Mouse (Mus musculus): ENCODE results near the gene Usp12. TPM values are rescaled to one million over a fixed set of nuclear protein-coding genes. Genes with fewer than 3 reads are reported as not detected.

Gene Usp12
- total and polyA plus RNA-seq, 3 experiments, result 6.0 to 17.2 (median 16.8) TPM

DNA sequence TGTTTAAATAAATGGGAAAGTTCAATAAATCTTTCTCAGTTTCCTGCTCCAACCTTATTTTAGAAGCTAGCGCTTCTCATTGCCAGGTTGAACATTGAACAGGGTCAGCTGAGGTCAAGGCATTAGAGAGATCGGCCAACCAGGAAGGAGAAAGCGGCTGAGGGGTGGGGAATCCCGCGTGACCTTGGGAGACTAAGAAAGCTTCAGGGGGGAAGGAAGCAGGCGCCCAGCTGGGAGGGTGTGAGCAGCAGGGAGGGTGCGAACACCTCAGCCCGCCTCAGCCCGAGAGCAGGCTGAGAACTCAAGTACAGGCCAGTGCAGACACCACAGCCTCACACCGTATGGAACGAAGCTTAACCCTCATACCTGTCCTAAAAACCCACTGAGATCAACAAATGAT lies 22.8 kb downstream of the Usp12 start:
- Histone ChIP-seq H3K9ac (ENCODE audit: low read depth, low read length) (no peak overlapping the region), H3K79me2 (replicated peaks; ENCODE audit: control insufficient read depth, insufficient read depth, low read length) (peaks cover 3% of the 10 kb centered on the region; the same call in 1 of the 2 replicates), H3K27ac (peak overlapping the region; percentile 60), H3K4me1 (ENCODE audit: control insufficient read depth, insufficient read depth, low read length) (peaks cover 19% of the 10 kb centered on the region), H3K36me3 (ENCODE audit: control insufficient read depth, insufficient read depth, low read length) (no peaks in the 10 kb centered on the region; the same call in none of the 2 replicates), H3K4me3 (no peak overlapping the region), H3K27me3 (ENCODE audit: control insufficient read depth, insufficient read depth, low read length) (no peaks in the 10 kb centered on the region)
- DNase-seq, result peak; percentile 55 to 71
- TF ChIP-seq CTCF (IDR thresholded peaks at IDR 0.05) (no peak), POLR2A (IDR thresholded peaks at IDR 0.05; ENCODE audit: insufficient read depth, low read depth, low read length) (no peak), EP300 (IDR thresholded peaks at IDR 0.05; ENCODE audit: insufficient read depth, low read depth, low read length) (no peak)
- 10% methylated on average over 11 of the region's 11 CpGs for WGBS
- intact Hi-C loops (cut with DNase I), result loop anchor here (2.0 to 10.0 kb wide), 2 partner anchors 23 to 63 kb away; partner anchors contain the start of genes Rpl21 and Usp12

DNA sequence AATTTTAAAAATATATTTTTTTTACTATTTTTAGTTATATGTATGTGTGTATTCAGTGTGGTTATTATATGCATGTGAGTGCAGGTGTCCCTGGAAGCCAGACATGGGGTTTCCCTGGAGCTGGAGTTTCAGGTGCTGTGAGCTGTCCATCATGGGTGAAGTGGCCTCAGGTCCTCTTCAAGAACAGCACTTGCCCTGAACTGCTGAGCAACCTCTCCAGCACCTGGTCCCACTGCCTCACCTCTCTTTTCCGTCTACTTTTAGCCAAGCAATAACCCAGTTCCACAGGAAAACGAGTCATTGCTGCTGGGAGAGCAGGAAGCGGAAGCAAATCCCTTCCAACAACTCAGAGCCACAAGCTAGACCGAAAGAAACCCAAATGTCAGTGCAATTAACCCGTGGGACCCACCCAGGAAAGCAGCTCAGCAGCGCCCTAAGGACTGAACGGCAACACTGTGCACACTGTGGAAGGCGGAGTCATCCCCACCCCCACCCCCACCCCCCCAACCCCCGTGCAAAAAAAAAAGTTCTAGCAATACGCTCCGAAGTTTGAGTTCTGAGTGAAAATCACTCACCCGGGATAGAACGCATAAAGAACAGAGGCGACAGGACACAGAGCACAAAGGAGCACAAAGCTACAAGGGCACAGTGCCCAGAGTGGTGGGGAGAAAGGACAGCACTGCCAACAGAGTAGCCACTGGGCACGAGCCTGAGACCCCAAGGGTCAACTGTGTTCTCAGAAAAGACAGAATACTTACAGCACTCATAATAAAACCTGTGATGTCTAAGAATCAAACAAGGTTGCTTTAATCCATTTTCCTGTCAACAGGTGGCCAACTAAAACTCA lies 24.6 kb downstream of the Usp12 start:
- Histone ChIP-seq H3K27ac (peak overlapping the region; percentile 57), H3K4me3 (peak overlapping the region; percentile 8; the same call in 1 of the 2 replicates), H3K9ac (ENCODE audit: low read depth, low read length) (no peak overlapping the region), H3K79me2 (replicated peaks; ENCODE audit: control insufficient read depth, insufficient read depth, low read length) (peaks cover 3% of the 10 kb centered on the region; the same call in 1 of the 2 replicates), H3K4me1 (ENCODE audit: control insufficient read depth, insufficient read depth, low read length) (peaks cover 17% of the 10 kb centered on the region), H3K27me3 (ENCODE audit: control insufficient read depth, insufficient read depth, low read length) (no peaks in the 10 kb centered on the region), H3K36me3 (ENCODE audit: control insufficient read depth, insufficient read depth, low read length) (no peaks in the 10 kb centered on the region; the same call in none of the 2 replicates)
- peak; percentile 41 to 48 for DNase-seq
- TF ChIP-seq CTCF (IDR thresholded peaks at IDR 0.05) (0 out of 2 replicates have a peak, but pooled peaks have one; percentile 6), POLR2A (IDR thresholded peaks at IDR 0.05; ENCODE audit: insufficient read depth, low read depth, low read length) (no peak)
- intact Hi-C loops (cut with DNase I), result loop anchor here (2.0 to 10.0 kb wide), 2 partner anchors 25 to 65 kb away; partner anchors contain the start of genes Rpl21 and Usp12
- WGBS, result 38% methylated on average over 15 of the region's 15 CpGs

- no peak overlapping the region for H3K4me3 ChIP-seq
- WGBS, result 95% methylated on average over 5 of the region's 5 CpGs
- H3K9ac ChIP-seq (ENCODE audit: low read depth, low read length), result no peak overlapping the region
- peaks cover 9% of the 10 kb centered on the region for H3K4me1 ChIP-seq (ENCODE audit: control insufficient read depth, insufficient read depth, low read length)
- intact Hi-C loops (cut with DNase I), result no loop called here
- peaks cover 1% of the 10 kb centered on the region; the same call in 1 of the 2 replicates for H3K79me2 ChIP-seq (replicated peaks; ENCODE audit: control insufficient read depth, insufficient read depth, low read length)
- H3K27me3 ChIP-seq (ENCODE audit: control insufficient read depth, insufficient read depth, low read length), result no peaks in the 10 kb centered on the region
- DNase-seq, result no peak
- no peaks in the 10 kb centered on the region; the same call in 1 of the 2 replicates for H3K36me3 ChIP-seq (ENCODE audit: control insufficient read depth, insufficient read depth, low read length)
- TF ChIP-seq CTCF (IDR thresholded peaks at IDR 0.05) (no peak), POLR2A (IDR thresholded peaks at IDR 0.05; ENCODE audit: insufficient read depth, low read depth, low read length) (no peak), EP300 (IDR thresholded peaks at IDR 0.05; ENCODE audit: insufficient read depth, low read depth, low read length) (no peak)
- no peak overlapping the region for H3K27ac ChIP-seq
Measured at GRCm38 (mm10) chr5:146765791-146766190, 29.0 kb downstream of the Usp12 start.

- Histone ChIP-seq H3K27ac (no peak overlapping the region), H3K4me1 (ENCODE audit: control insufficient read depth, insufficient read depth, low read length) (peaks cover 2% of the 10 kb centered on the region), H3K4me3 (no peak overlapping the region), H3K36me3 (ENCODE audit: control insufficient read depth, insufficient read depth, low read length) (no peaks in the 10 kb centered on the region), H3K79me2 (replicated peaks; ENCODE audit: control insufficient read depth, insufficient read depth, low read length) (no peaks in the 10 kb centered on the region; the same call in 1 of the 2 replicates), H3K9ac (ENCODE audit: low read depth, low read length) (no peak overlapping the region), H3K27me3 (ENCODE audit: control insufficient read depth, insufficient read depth, low read length) (no peaks in the 10 kb centered on the region)
- TF ChIP-seq CTCF (IDR thresholded peaks at IDR 0.05) (no peak), POLR2A (IDR thresholded peaks at IDR 0.05; ENCODE audit: insufficient read depth, low read depth, low read length) (no peak), EP300 (IDR thresholded peaks at IDR 0.05; ENCODE audit: insufficient read depth, low read depth, low read length) (no peak)
- DNase-seq, result no peak
- 90% methylated on average over 6 of the region's 6 CpGs for WGBS
- intact Hi-C loops (cut with DNase I), result no loop called here
Measured at GRCm38 (mm10) chr5:146759159-146759558, 35.6 kb downstream of the Usp12 start.

- Histone ChIP-seq H3K36me3 (ENCODE audit: control insufficient read depth, insufficient read depth, low read length) (no peaks in the 10 kb centered on the region), H3K27me3 (ENCODE audit: control insufficient read depth, insufficient read depth, low read length) (no peaks in the 10 kb centered on the region), H3K79me2 (replicated peaks; ENCODE audit: control insufficient read depth, insufficient read depth, low read length) (no peaks in the 10 kb centered on the region; the same call in 1 of the 2 replicates), H3K9ac (ENCODE audit: low read depth, low read length) (no peak overlapping the region; the same call in 1 of the 2 replicates), H3K27ac (no peak overlapping the region), H3K4me1 (ENCODE audit: control insufficient read depth, insufficient read depth, low read length) (peaks cover 2% of the 10 kb centered on the region), H3K4me3 (no peak overlapping the region)
- intact Hi-C loops (cut with DNase I), result no loop called here
- DNase-seq, result no peak
- no peak for TF ChIP-seq EP300 (IDR thresholded peaks at IDR 0.05; ENCODE audit: insufficient read depth, low read depth, low read length)
- no peak for TF ChIP-seq CTCF (IDR thresholded peaks at IDR 0.05)
- no peak for TF ChIP-seq POLR2A (IDR thresholded peaks at IDR 0.05; ENCODE audit: insufficient read depth, low read depth, low read length)
- WGBS, result 28% methylated on average over 6 of the region's 6 CpGs
Measured at GRCm38 (mm10) chr5:146757921-146758320, 36.9 kb downstream of the Usp12 start.

DNA sequence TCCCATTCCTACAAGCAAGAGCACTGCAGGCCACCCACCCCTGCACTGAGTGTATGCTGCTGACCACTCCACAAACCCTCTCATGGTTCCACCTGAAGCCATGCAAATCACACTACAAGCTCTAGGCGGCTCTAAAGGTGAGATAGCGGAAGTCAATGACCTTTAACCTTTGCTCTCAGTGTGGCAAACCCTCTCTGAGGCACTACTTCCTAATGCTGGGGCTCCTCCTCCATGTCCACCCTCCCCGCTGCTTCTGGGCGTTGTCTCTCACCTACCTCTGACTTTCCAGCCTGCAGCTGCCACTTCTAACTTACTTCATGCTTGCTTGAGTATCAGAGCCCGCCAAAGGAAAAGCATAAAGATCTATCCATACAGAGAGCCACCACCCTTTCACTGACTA lies 37.5 kb downstream of the Usp12 start:
- no peaks in the 10 kb centered on the region; the same call in 1 of the 2 replicates for H3K79me2 ChIP-seq (replicated peaks; ENCODE audit: control insufficient read depth, insufficient read depth, low read length)
- peaks cover 2% of the 10 kb centered on the region for H3K4me1 ChIP-seq (ENCODE audit: control insufficient read depth, insufficient read depth, low read length)
- no peak for DNase-seq
- H3K9ac ChIP-seq (ENCODE audit: low read depth, low read length), result no peak overlapping the region
- H3K27ac ChIP-seq, result no peak overlapping the region
- intact Hi-C loops (cut with DNase I), result no loop called here
- no peaks in the 10 kb centered on the region for H3K27me3 ChIP-seq (ENCODE audit: control insufficient read depth, insufficient read depth, low read length)
- no peaks in the 10 kb centered on the region for H3K36me3 ChIP-seq (ENCODE audit: control insufficient read depth, insufficient read depth, low read length)
- no peak for TF ChIP-seq POLR2A (IDR thresholded peaks at IDR 0.05; ENCODE audit: insufficient read depth, low read depth, low read length)
- TF ChIP-seq EP300 (IDR thresholded peaks at IDR 0.05; ENCODE audit: insufficient read depth, low read depth, low read length), result no peak
- TF ChIP-seq CTCF (IDR thresholded peaks at IDR 0.05), result no peak
- 87% methylated on average over 5 of the region's 5 CpGs for WGBS
- no peak overlapping the region for H3K4me3 ChIP-seq
